Mouse (Mus musculus): ENCODE measurements around the gene Ola1. TPM values are rescaled to one million over a fixed set of nuclear protein-coding genes. Genes with fewer than 3 reads are reported as not detected.

The Ola1 gene
- polyA plus RNA-seq, 1 experiment from 2014 or later, result 92.0 TPM

- no peak for DNase-seq (ENCODE audit: low spot score)
- 0 out of 2 replicates have a peak, but pooled peaks cover 5% of the 10 kb centered on the region for H3K4me1 ChIP-seq (replicated peaks; ENCODE audit: control insufficient read depth, insufficient read depth, low read length)
- H3K27me3 ChIP-seq (replicated peaks; ENCODE audit: control insufficient read depth, insufficient read depth, low read length), result no peaks in the 10 kb centered on the region
- ATAC-seq (replicated peaks; ENCODE audit: low FRiP score, low TSS enrichment, low read depth), result no peak
- no peaks in the 10 kb centered on the region for H3K9me3 ChIP-seq (ENCODE audit: control insufficient read depth, low read length)
- no peak overlapping the region for H3K4me2 ChIP-seq (ENCODE audit: low read length)
- H3K36me3 ChIP-seq (ENCODE audit: control insufficient read depth, insufficient read depth, low read length), result no peaks in the 10 kb centered on the region
- 29% methylated on average over 7 of the region's 7 CpGs for WGBS
- no peak overlapping the region for H3K27ac ChIP-seq (ENCODE audit: low read depth)
- no peak overlapping the region for H3K9ac ChIP-seq (ENCODE audit: low read length)
- H3K4me3 ChIP-seq (ENCODE audit: low read depth, low read length), result no peak overlapping the region
Observed at GRCm38 (mm10) chr2:73142832-73143470, 75.8 kb downstream of the Ola1 start.

DNA sequence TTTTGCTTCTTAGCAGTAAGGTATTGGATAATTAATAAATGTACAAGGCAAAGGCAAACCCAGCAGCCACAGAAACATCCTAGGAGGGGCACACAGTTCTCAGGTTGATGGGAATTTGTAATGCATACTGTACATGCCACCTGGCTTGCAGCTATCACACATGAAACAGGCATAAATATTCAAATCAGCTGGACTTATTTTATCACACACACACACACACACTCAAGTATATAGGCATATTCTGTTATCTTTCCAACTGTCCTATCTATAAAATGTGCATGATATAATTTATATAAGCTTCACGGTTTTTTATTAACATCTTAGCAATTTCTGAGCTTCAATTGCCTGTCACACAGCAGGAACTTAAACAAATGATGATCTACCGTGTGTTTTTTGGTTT is 85.8 kb downstream of the Ola1 start:
- H3K4me1 ChIP-seq (replicated peaks; ENCODE audit: control insufficient read depth, insufficient read depth, low read length), result no peaks in the 10 kb centered on the region
- H3K4me3 ChIP-seq (ENCODE audit: low read depth, low read length), result no peak overlapping the region
- H3K4me2 ChIP-seq (ENCODE audit: low read length), result no peak overlapping the region
- ATAC-seq (replicated peaks; ENCODE audit: low FRiP score, low TSS enrichment, low read depth) (no peak), DNase-seq (ENCODE audit: low spot score) (no peak)
- H3K9me3 ChIP-seq (ENCODE audit: control insufficient read depth, low read length), result no peaks in the 10 kb centered on the region
- H3K27me3 ChIP-seq (replicated peaks; ENCODE audit: control insufficient read depth, insufficient read depth, low read length), result no peaks in the 10 kb centered on the region
- H3K9ac ChIP-seq (ENCODE audit: low read length), result no peak overlapping the region
- WGBS, result 89% methylated on average over 2 of the region's 2 CpGs
- H3K27ac ChIP-seq (ENCODE audit: low read depth), result no peak overlapping the region
- H3K36me3 ChIP-seq (ENCODE audit: control insufficient read depth, insufficient read depth, low read length), result no peaks in the 10 kb centered on the region

GRCm38 (mm10) chr2:73127686-73128085 is 91.0 kb downstream of the Ola1 start:
- ATAC-seq (replicated peaks; ENCODE audit: low FRiP score, low TSS enrichment, low read depth), result no peak
- Histone ChIP-seq H3K27ac (ENCODE audit: low read depth) (no peak overlapping the region), H3K9me3 (ENCODE audit: control insufficient read depth, low read length) (no peaks in the 10 kb centered on the region), H3K9ac (ENCODE audit: low read length) (no peak overlapping the region), H3K27me3 (replicated peaks; ENCODE audit: control insufficient read depth, insufficient read depth, low read length) (no peaks in the 10 kb centered on the region), H3K36me3 (ENCODE audit: control insufficient read depth, insufficient read depth, low read length) (no peaks in the 10 kb centered on the region), H3K4me2 (ENCODE audit: low read length) (no peak overlapping the region), H3K4me3 (ENCODE audit: low read depth, low read length) (no peak overlapping the region), H3K4me1 (replicated peaks; ENCODE audit: control insufficient read depth, insufficient read depth, low read length) (no peaks in the 10 kb centered on the region)
- no peak for DNase-seq (ENCODE audit: low spot score)
- 63% methylated on average over 1 of the region's 1 CpGs for WGBS

- Histone ChIP-seq H3K4me1 (replicated peaks; ENCODE audit: control insufficient read depth, insufficient read depth, low read length) (no peaks in the 10 kb centered on the region), H3K9me3 (ENCODE audit: control insufficient read depth, low read length) (no peaks in the 10 kb centered on the region), H3K4me3 (ENCODE audit: low read depth, low read length) (no peak overlapping the region), H3K36me3 (ENCODE audit: control insufficient read depth, insufficient read depth, low read length) (no peaks in the 10 kb centered on the region), H3K4me2 (ENCODE audit: low read length) (no peak overlapping the region), H3K27ac (ENCODE audit: low read depth) (no peak overlapping the region), H3K27me3 (replicated peaks; ENCODE audit: control insufficient read depth, insufficient read depth, low read length) (no peaks in the 10 kb centered on the region), H3K9ac (ENCODE audit: low read length) (no peak overlapping the region)
- WGBS, result 84% methylated on average over 2 of the region's 2 CpGs
- ATAC-seq (replicated peaks; ENCODE audit: low FRiP score, low TSS enrichment, low read depth), result no peak
- no peak for DNase-seq (ENCODE audit: low spot score)
Observed at GRCm38 (mm10) chr2:73118781-73119180, 99.9 kb downstream of the Ola1 start.

DNA sequence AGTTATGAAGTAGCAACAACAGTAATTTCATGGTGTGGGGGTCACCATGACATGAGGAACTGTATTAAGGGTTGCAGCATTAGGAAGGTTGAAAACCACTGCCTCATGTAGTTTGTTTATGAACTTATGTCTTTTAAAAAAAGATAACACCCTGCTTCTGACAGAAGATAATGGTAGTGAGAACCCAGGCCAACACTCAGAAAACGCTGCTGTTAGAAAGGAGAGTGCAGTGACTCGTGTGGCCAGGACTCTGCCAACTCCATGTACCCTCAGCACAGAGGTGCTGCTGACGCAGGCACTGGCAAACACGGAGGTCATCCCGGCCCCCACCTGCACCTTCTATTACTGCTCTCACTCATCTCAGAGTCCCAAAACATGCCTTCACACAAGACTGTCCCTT is 111.6 kb downstream of the Ola1 start:
- Histone ChIP-seq H3K4me2 (ENCODE audit: low read length) (no peak overlapping the region), H3K9me3 (ENCODE audit: control insufficient read depth, low read length) (no peaks in the 10 kb centered on the region), H3K27ac (ENCODE audit: low read depth) (no peak overlapping the region), H3K9ac (ENCODE audit: low read length) (no peak overlapping the region), H3K27me3 (replicated peaks; ENCODE audit: control insufficient read depth, insufficient read depth, low read length) (no peaks in the 10 kb centered on the region), H3K4me1 (replicated peaks; ENCODE audit: control insufficient read depth, insufficient read depth, low read length) (no peaks in the 10 kb centered on the region), H3K36me3 (ENCODE audit: control insufficient read depth, insufficient read depth, low read length) (no peaks in the 10 kb centered on the region), H3K4me3 (ENCODE audit: low read depth, low read length) (no peak overlapping the region)
- ATAC-seq (replicated peaks; ENCODE audit: low FRiP score, low TSS enrichment, low read depth) (no peak), DNase-seq (ENCODE audit: low spot score) (no peak)
- WGBS, result 84% methylated on average over 5 of the region's 5 CpGs

DNA sequence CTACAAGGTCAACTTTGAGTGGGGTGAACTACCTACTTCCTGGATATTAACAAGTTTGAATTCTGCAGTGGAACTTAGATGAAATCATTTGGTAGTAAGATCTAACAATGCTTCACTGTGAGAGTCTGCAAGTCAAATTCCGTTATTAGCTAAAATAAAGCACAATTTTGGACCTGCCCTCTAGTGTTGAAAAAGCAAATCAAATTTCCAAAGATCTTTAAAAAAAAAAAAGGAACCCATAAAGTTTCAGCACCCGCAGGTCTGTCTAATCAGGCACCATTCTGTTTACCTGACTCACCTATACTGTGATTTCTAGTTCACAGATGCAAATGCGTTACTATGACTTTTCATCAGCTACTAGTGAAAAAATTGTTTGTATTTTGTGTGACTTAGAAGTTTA is 122.2 kb downstream of the Ola1 start:
- Histone ChIP-seq H3K9ac (ENCODE audit: low read length) (no peak overlapping the region), H3K9me3 (ENCODE audit: control insufficient read depth, low read length) (no peaks in the 10 kb centered on the region), H3K27ac (ENCODE audit: low read depth) (no peak overlapping the region), H3K4me1 (replicated peaks; ENCODE audit: control insufficient read depth, insufficient read depth, low read length) (no peaks in the 10 kb centered on the region), H3K27me3 (replicated peaks; ENCODE audit: control insufficient read depth, insufficient read depth, low read length) (no peaks in the 10 kb centered on the region), H3K4me3 (ENCODE audit: low read depth, low read length) (no peak overlapping the region), H3K36me3 (ENCODE audit: control insufficient read depth, insufficient read depth, low read length) (no peaks in the 10 kb centered on the region), H3K4me2 (ENCODE audit: low read length) (no peak overlapping the region)
- WGBS, result 71% methylated on average over 3 of the region's 3 CpGs
- no peak for ATAC-seq (replicated peaks; ENCODE audit: low FRiP score, low TSS enrichment, low read depth)
- DNase-seq (ENCODE audit: low spot score), result no peak

GRCm38 (mm10) chr2:73095300-73095699 is 123.4 kb downstream of the Ola1 start:
- no peak overlapping the region for H3K9ac ChIP-seq (ENCODE audit: low read length)
- H3K4me3 ChIP-seq (ENCODE audit: low read depth, low read length), result no peak overlapping the region
- H3K4me2 ChIP-seq (ENCODE audit: low read length), result no peak overlapping the region
- no peaks in the 10 kb centered on the region for H3K27me3 ChIP-seq (replicated peaks; ENCODE audit: control insufficient read depth, insufficient read depth, low read length)
- no peaks in the 10 kb centered on the region for H3K4me1 ChIP-seq (replicated peaks; ENCODE audit: control insufficient read depth, insufficient read depth, low read length)
- H3K27ac ChIP-seq (ENCODE audit: low read depth), result no peak overlapping the region
- no peak for ATAC-seq (replicated peaks; ENCODE audit: low FRiP score, low TSS enrichment, low read depth)
- WGBS, result 75% methylated on average over 2 of the region's 2 CpGs
- H3K9me3 ChIP-seq (ENCODE audit: control insufficient read depth, low read length), result no peaks in the 10 kb centered on the region
- no peak for DNase-seq (ENCODE audit: low spot score)
- H3K36me3 ChIP-seq (ENCODE audit: control insufficient read depth, insufficient read depth, low read length), result no peaks in the 10 kb centered on the region

DNA sequence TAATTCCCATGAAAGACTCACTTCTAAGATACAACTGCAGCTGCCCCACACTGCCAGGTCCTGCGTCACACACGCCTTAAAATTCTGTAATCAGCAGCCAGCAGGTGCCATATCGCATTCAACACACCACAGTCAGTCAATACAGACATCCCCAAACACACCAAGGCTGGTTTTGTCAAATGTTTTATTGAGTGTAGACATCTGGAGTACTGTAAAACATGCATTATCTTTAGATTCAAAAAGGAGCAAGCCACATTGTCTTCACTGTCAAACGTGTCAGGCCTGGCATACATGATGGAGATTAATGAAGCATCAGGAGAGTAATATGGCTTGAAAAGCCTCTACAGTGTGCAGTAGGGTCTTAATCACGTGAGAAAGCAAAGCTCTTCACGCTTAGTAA is 125.7 kb downstream of the Ola1 start:
- 85% methylated on average over 6 of the region's 6 CpGs for WGBS
- no peaks in the 10 kb centered on the region for H3K36me3 ChIP-seq (ENCODE audit: control insufficient read depth, insufficient read depth, low read length)
- H3K9me3 ChIP-seq (ENCODE audit: control insufficient read depth, low read length), result no peaks in the 10 kb centered on the region
- ATAC-seq (replicated peaks; ENCODE audit: low FRiP score, low TSS enrichment, low read depth) (no peak), DNase-seq (ENCODE audit: low spot score) (no peak)
- H3K4me2 ChIP-seq (ENCODE audit: low read length), result no peak overlapping the region
- peaks cover 9% of the 10 kb centered on the region for H3K4me1 ChIP-seq (replicated peaks; ENCODE audit: control insufficient read depth, insufficient read depth, low read length)
- no peak overlapping the region for H3K27ac ChIP-seq (ENCODE audit: low read depth)
- H3K9ac ChIP-seq (ENCODE audit: low read length), result no peak overlapping the region
- no peak overlapping the region for H3K4me3 ChIP-seq (ENCODE audit: low read depth, low read length)
- H3K27me3 ChIP-seq (replicated peaks; ENCODE audit: control insufficient read depth, insufficient read depth, low read length), result no peaks in the 10 kb centered on the region

- no peak for ATAC-seq (replicated peaks; ENCODE audit: low FRiP score, low TSS enrichment, low read depth)
- peaks cover 14% of the 10 kb centered on the region for H3K4me1 ChIP-seq (replicated peaks; ENCODE audit: control insufficient read depth, insufficient read depth, low read length)
- H3K36me3 ChIP-seq (ENCODE audit: control insufficient read depth, insufficient read depth, low read length), result no peaks in the 10 kb centered on the region
- H3K27me3 ChIP-seq (replicated peaks; ENCODE audit: control insufficient read depth, insufficient read depth, low read length), result no peaks in the 10 kb centered on the region
- no peak overlapping the region for H3K27ac ChIP-seq (ENCODE audit: low read depth)
- H3K9ac ChIP-seq (ENCODE audit: low read length), result no peak overlapping the region
- no peak overlapping the region for H3K4me3 ChIP-seq (ENCODE audit: low read depth, low read length)
- WGBS, result 93% methylated on average over 8 of the region's 8 CpGs
- no peak for DNase-seq (ENCODE audit: low spot score)
- no peaks in the 10 kb centered on the region for H3K9me3 ChIP-seq (ENCODE audit: control insufficient read depth, low read length)
- no peak overlapping the region for H3K4me2 ChIP-seq (ENCODE audit: low read length)
Observed at GRCm38 (mm10) chr2:73091302-73091701, 127.4 kb downstream of the Ola1 start.
